Mouse (Mus musculus) embryonic facial prominence, embryonic 12.5 days (tissue): ENCODE results near the gene Cept1. TPM values are rescaled to one million over a fixed set of nuclear protein-coding genes. Genes with fewer than 3 reads are reported as not detected.
"Not testable (repeated sequence)": the region's sequence is repeated elsewhere in the genome, so short reads cannot be mapped to it uniquely, and the experiment has no call there.

Experiments used
- ATAC-seq: fragments of 200-750 bp; cut with Nextera tagmentation; 2 replicates; pipeline ENCODE4 v1.8.0; 2017; ENCODE audit not compliant: insufficient number of reproducible peaks, insufficient read depth, low FRiP score, low TSS enrichment
- H3K27ac ChIP-seq: fragments of 300-500 bp; sonication (generic); 2 replicates; pipeline ENCODE4 v1.5.1; 2016; ENCODE audit warnings: mild to moderate bottlenecking
- H3K27me3 ChIP-seq: fragments of 300-500 bp; sonication (generic); 2 replicates; pipeline ENCODE4 v1.6.1; 2016; ENCODE audit warnings: mild to moderate bottlenecking, moderate library complexity
- H3K36me3 ChIP-seq: fragments of 300-500 bp; sonication (generic); 2 replicates; pipeline ENCODE4 v1.6.1; 2016; ENCODE audit warnings: mild to moderate bottlenecking
- H3K4me1 ChIP-seq: fragments of 300-500 bp; sonication (generic); 2 replicates; pipeline ENCODE4 v1.6.1; 2016
- H3K4me2 ChIP-seq: fragments of 300-500 bp; sonication (generic); replicated peaks from 2 replicates; pipeline ENCODE4 v1.6.1; 2016; ENCODE audit warnings: mild to moderate bottlenecking, moderate library complexity
- H3K4me3 ChIP-seq: fragments of 300-500 bp; sonication (generic); 2 replicates; pipeline ENCODE4 v1.5.1; 2016; ENCODE audit warnings: mild to moderate bottlenecking
- H3K9ac ChIP-seq: fragments of 300-500 bp; sonication (generic); 2 replicates; pipeline ENCODE4 v1.6.1; 2016; ENCODE audit warnings: mild to moderate bottlenecking, moderate library complexity
- H3K9me3 ChIP-seq: fragments of 300-500 bp; sonication (generic); 2 replicates; pipeline ENCODE4 v1.6.1; 2016; ENCODE audit warnings: mild to moderate bottlenecking, moderate library complexity
- WGBS: fragments of 180-500 bp; shearing (Covaris S2); methylation state at CpG from one replicate; pipeline ENCODE4 v1.1.7; 2016; 5-methylcytosine and 5-hydroxymethylcytosine counted together
- polyA plus RNA-seq: library from polyadenylated mRNA; unstranded; fragments of >200 nt; fragmentation: Nextera tagmentation; extraction: Ambion mirVana; gene quantifications from 2 replicates; pipeline ENCODE4 v1.2.1, GENCODE M21; 2016

Cept1 gene
- polyA plus RNA-seq = 46.4 and 47.2 TPM in 2 replicates

GRCm38 (mm10) chr3:106547171-106547923 lies at the start of gene Cept1, which contains the start of gene Dram2:
Gene Cept1, minus strand, starts transcription at chr3:106547802.
Gene Dram2, plus strand, starts transcription at chr3:106547798.
- Histone ChIP-seq H3K9me3 (no peaks in the 10 kb centered on the region), H3K4me1 (peaks cover 9% of the 10 kb centered on the region; the same call in 1 of the 2 replicates), H3K4me2 (peak within 1 kb of the TSS; percentile 66), H3K36me3 (no peaks in the 10 kb centered on the region), H3K27me3 (no peaks in the 10 kb centered on the region), H3K4me3 (peak within 1 kb of the TSS; percentile 63), H3K27ac (peak within 1 kb of the TSS; percentile 97), H3K9ac (peak within 1 kb of the TSS; percentile 79)
- peak; percentile 97 for ATAC-seq
- WGBS = under 1% methylated on average over 60 of the region's 63 CpGs

GRCm38 (mm10) chr3:106593631-106594030 lies 46.0 kb upstream of the Cept1 start:
- not testable (repeated sequence) for ATAC-seq, H3K9me3 ChIP-seq, H3K4me3 ChIP-seq, H3K27me3 ChIP-seq, H3K27ac ChIP-seq, H3K4me1 ChIP-seq, H3K4me2 ChIP-seq, H3K36me3 ChIP-seq, H3K9ac ChIP-seq
- WGBS = 82% methylated on average over 4 of the region's 4 CpGs

GRCm38 (mm10) chr3:106579296-106579695 lies 31.7 kb upstream of the Cept1 start:
- Histone ChIP-seq H3K27me3 (no peaks in the 10 kb centered on the region), H3K4me1 (no peaks in the 10 kb centered on the region), H3K27ac (no peak overlapping the region), H3K4me2 (no peak overlapping the region), H3K36me3 (0 out of 2 replicates have a peak, but pooled peaks cover 3% of the 10 kb centered on the region), H3K4me3 (no peak overlapping the region), H3K9me3 (no peaks in the 10 kb centered on the region), H3K9ac (no peak overlapping the region)
- ATAC-seq = no peak
- 88% methylated on average over 2 of the region's 2 CpGs for WGBS

GRCm38 (mm10) chr3:106573191-106573590 lies 25.6 kb upstream of the Cept1 start:
- Histone ChIP-seq H3K9ac (no peak overlapping the region), H3K4me2 (no peak overlapping the region), H3K9me3 (no peaks in the 10 kb centered on the region), H3K36me3 (peaks cover 7% of the 10 kb centered on the region; the same call in 1 of the 2 replicates), H3K27me3 (no peaks in the 10 kb centered on the region), H3K27ac (no peak overlapping the region), H3K4me1 (no peaks in the 10 kb centered on the region), H3K4me3 (no peak overlapping the region)
- no peak for ATAC-seq
- 74% methylated on average over 3 of the region's 3 CpGs for WGBS

GRCm38 (mm10) chr3:106565876-106566275 lies 18.3 kb upstream of the Cept1 start:
- Histone ChIP-seq H3K27ac (no peak overlapping the region), H3K4me3 (no peak overlapping the region), H3K27me3 (no peaks in the 10 kb centered on the region), H3K9ac (no peak overlapping the region), H3K4me1 (no peaks in the 10 kb centered on the region), H3K4me2 (no peak overlapping the region), H3K36me3 (peaks cover 7% of the 10 kb centered on the region; the same call in 1 of the 2 replicates), H3K9me3 (no peaks in the 10 kb centered on the region)
- WGBS = 92% methylated on average over 3 of the region's 3 CpGs
- ATAC-seq = no peak

GRCm38 (mm10) chr3:106558271-106558670 lies 10.7 kb upstream of the Cept1 start:
- Histone ChIP-seq H3K9me3 (no peaks in the 10 kb centered on the region), H3K9ac (no peak overlapping the region), H3K4me1 (no peaks in the 10 kb centered on the region), H3K27ac (no peak overlapping the region), H3K4me3 (no peak overlapping the region), H3K36me3 (peaks cover 24% of the 10 kb centered on the region; the same call in 1 of the 2 replicates), H3K4me2 (no peak overlapping the region), H3K27me3 (no peaks in the 10 kb centered on the region)
- no peak for ATAC-seq

- Histone ChIP-seq H3K4me2 (no peak overlapping the region), H3K27me3 (no peaks in the 10 kb centered on the region), H3K9me3 (no peaks in the 10 kb centered on the region), H3K36me3 (peaks cover 24% of the 10 kb centered on the region; the same call in 1 of the 2 replicates), H3K4me3 (no peak overlapping the region), H3K4me1 (no peaks in the 10 kb centered on the region), H3K27ac (no peak overlapping the region), H3K9ac (no peak overlapping the region)
- 86% methylated on average over 3 of the region's 3 CpGs for WGBS
- ATAC-seq = no peak
These were observed 8.2 kb upstream of the Cept1 start for GRCm38 (mm10) chr3:106555743-106556250.

- no peak for ATAC-seq
- no peak overlapping the region for H3K27ac ChIP-seq
- H3K4me1 ChIP-seq = peaks cover 2% of the 10 kb centered on the region; the same call in 1 of the 2 replicates
- no peaks in the 10 kb centered on the region for H3K9me3 ChIP-seq
- peaks cover 24% of the 10 kb centered on the region; the same call in 1 of the 2 replicates for H3K36me3 ChIP-seq
- WGBS = 87% methylated on average over 5 of the region's 5 CpGs
- no peaks in the 10 kb centered on the region for H3K27me3 ChIP-seq
- no peak overlapping the region for H3K4me3 ChIP-seq
- no peak overlapping the region for H3K4me2 ChIP-seq
- no peak overlapping the region for H3K9ac ChIP-seq
These were observed 5.8 kb upstream of the Cept1 start for GRCm38 (mm10) chr3:106553411-106553810.

- peak overlapping the region; percentile 32 for H3K4me2 ChIP-seq
- no peak overlapping the region for H3K27ac ChIP-seq
- 49% methylated on average over 3 of the region's 3 CpGs for WGBS
- no peaks in the 10 kb centered on the region for H3K9me3 ChIP-seq
- no peak overlapping the region for H3K9ac ChIP-seq
- peaks cover 5% of the 10 kb centered on the region; the same call in 1 of the 2 replicates for H3K36me3 ChIP-seq
- H3K4me3 ChIP-seq = no peak overlapping the region
- ATAC-seq = no peak
- H3K4me1 ChIP-seq = peaks cover 9% of the 10 kb centered on the region; the same call in 1 of the 2 replicates
- no peaks in the 10 kb centered on the region for H3K27me3 ChIP-seq
These were observed 1.4 kb upstream of the Cept1 start for GRCm38 (mm10) chr3:106548971-106549370.

- no peak; the same call in none of the 2 replicates for ATAC-seq
- H3K4me1 ChIP-seq = peaks cover 9% of the 10 kb centered on the region; the same call in 1 of the 2 replicates
- H3K27me3 ChIP-seq = no peaks in the 10 kb centered on the region
- H3K27ac ChIP-seq = peak overlapping the region; percentile 97
- no peaks in the 10 kb centered on the region for H3K9me3 ChIP-seq
- H3K9ac ChIP-seq = peak overlapping the region; percentile 79
- no peaks in the 10 kb centered on the region for H3K36me3 ChIP-seq
- WGBS = under 1% methylated on average over 27 of the region's 27 CpGs
- peak overlapping the region; percentile 66 for H3K4me2 ChIP-seq
- peak overlapping the region; percentile 63 for H3K4me3 ChIP-seq
These were observed 430 bp upstream of the Cept1 start for GRCm38 (mm10) chr3:106547924-106548539.

- Histone ChIP-seq H3K27me3 (no peaks in the 10 kb centered on the region), H3K9ac (no peak overlapping the region), H3K4me2 (no peak overlapping the region), H3K4me1 (peaks cover 9% of the 10 kb centered on the region; the same call in 1 of the 2 replicates), H3K27ac (no peak overlapping the region), H3K36me3 (no peaks in the 10 kb centered on the region), H3K9me3 (no peaks in the 10 kb centered on the region), H3K4me3 (no peak overlapping the region)
- 86% methylated on average over 8 of the region's 8 CpGs for WGBS
- ATAC-seq = no peak
These were observed 2.8 kb downstream of the Cept1 start for GRCm38 (mm10) chr3:106544721-106545316.
